Mouse (Mus musculus) liver, adult 2 months (tissue): ENCODE data around the gene Ica1.

ENCODE experiments used
- CTCF ChIP-seq: fragments of 200-500 bp; IDR thresholded peaks from 2 replicates; pipeline ENCODE4 v1.5.1; 2011; ENCODE audit warnings: low read depth, low read length, control low read depth
- POLR2A ChIP-seq: fragments of 200-500 bp; IDR thresholded peaks from 2 replicates; pipeline ENCODE4 v1.6.1; 2011; ENCODE audit warnings: low read length, control low read depth; ENCODE audit not compliant: insufficient read depth; ENCODE audit errors: extremely low read depth

DNA sequence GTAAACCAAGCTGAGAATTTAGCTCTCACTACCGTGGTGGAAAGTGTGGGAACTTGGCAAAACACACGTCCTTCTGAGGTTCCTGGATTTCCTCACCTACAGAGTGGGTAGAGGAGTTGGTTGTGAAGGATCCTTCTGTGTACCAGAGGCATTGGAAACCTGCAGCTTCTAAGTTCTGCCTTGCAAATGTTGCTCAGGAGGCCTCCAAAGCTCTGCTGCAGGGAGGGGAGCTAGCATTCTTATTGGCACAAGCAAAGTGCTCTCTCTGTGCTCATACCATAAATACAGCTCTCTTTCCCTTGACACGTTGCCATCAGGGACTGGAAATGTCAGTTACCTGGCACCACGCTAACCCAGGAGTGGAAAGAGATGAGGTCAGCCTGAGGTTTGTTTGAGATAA lies 139.4 kb downstream of the Ica1 start:
- TF ChIP-seq CTCF (no peak), POLR2A (no peak)
